Mouse (Mus musculus): ENCODE data around the gene Npb.

DNA sequence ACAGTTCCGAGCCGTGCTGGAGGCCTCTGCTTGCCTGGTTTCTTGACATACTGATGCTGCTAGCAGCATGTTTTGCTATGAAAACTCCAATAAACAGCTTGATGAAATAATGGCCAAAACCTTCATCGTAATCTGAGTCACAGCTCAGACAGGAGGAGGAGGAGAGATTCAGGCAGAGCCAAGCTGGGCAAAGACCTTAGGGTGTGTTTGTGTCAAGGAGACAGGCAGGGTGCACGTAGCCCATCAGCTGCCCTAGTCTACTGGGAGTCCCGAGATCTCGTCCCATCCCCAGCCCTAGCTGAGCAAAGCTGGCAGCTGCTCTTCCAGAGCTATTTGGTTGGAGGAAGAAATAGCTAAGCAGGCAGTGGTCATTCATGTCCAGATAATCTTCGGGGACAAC is 2.6 kb upstream of the Npb start:
- TF ChIP-seq CTCF (IDR thresholded peaks at IDR 0.05; ENCODE audit: low read depth) (no peak), EP300 (IDR thresholded peaks at IDR 0.05; ENCODE audit: low read depth) (no peak)

All from liver, postnatal 0 days (tissue).